Mouse (Mus musculus) intestine, embryonic 14.5 days (tissue): ENCODE data around the gene Tenm4. TPM values are rescaled to one million over a fixed set of nuclear protein-coding genes. Genes with fewer than 3 reads are reported as not detected.

Experiments used
- ATAC-seq: fragments of 200-750 bp; cut with Nextera tagmentation; replicated peaks from 2 replicates; pipeline ENCODE4 v1.8.0; 2017; ENCODE audit warnings: low read depth, moderate number of reproducible peaks, moderate TSS enrichment, moderate library complexity; ENCODE audit not compliant: low FRiP score, low TSS enrichment
- DNase-seq: peaks from one replicate; pipeline ENCODE4 v3.0.0-alpha.2; 2018; ENCODE audit warnings: low spot score
- H3K27ac ChIP-seq: fragments of 300-500 bp; sonication (generic); 2 replicates; pipeline ENCODE4 v1.5.1; 2014; ENCODE audit warnings: low read depth, mild to moderate bottlenecking, control low read depth
- H3K27me3 ChIP-seq: fragments of 300-500 bp; sonication (generic); replicated peaks from 2 replicates; pipeline ENCODE4 v1.6.1; 2014; ENCODE audit warnings: low read length, control low read depth; ENCODE audit not compliant: control insufficient read depth, insufficient read depth
- H3K36me3 ChIP-seq: fragments of 300-500 bp; sonication (generic); 2 replicates; pipeline ENCODE4 v1.6.1; 2014; ENCODE audit warnings: low read length, control low read depth; ENCODE audit not compliant: control insufficient read depth, insufficient read depth
- H3K4me1 ChIP-seq: fragments of 300-500 bp; sonication (generic); replicated peaks from 2 replicates; pipeline ENCODE4 v1.6.1; 2014; ENCODE audit warnings: low read length, control low read depth, mixed read lengths; ENCODE audit not compliant: control insufficient read depth, insufficient read depth
- H3K4me2 ChIP-seq: fragments of 300-500 bp; sonication (generic); 2 replicates; pipeline ENCODE4 v1.6.1; 2014; ENCODE audit warnings: low read length
- H3K4me3 ChIP-seq: fragments of 300-500 bp; sonication (generic); 2 replicates; pipeline ENCODE4 v1.5.1; 2014; ENCODE audit warnings: low read depth, low read length, control low read depth, mixed read lengths
- H3K9ac ChIP-seq: fragments of 300-500 bp; sonication (generic); 2 replicates; pipeline ENCODE4 v1.6.1; 2014; ENCODE audit warnings: mild to moderate bottlenecking, low read length
- H3K9me3 ChIP-seq: fragments of 300-500 bp; sonication (generic); 2 replicates; pipeline ENCODE4 v1.6.1; 2016; ENCODE audit warnings: low read length, control low read depth; ENCODE audit not compliant: control insufficient read depth
- WGBS: fragments of 180-500 bp; shearing (Covaris S2); extraction: QIAGEN DNeasy Blood & Tissue Kit; methylation state at CpG from one replicate; pipeline ENCODE4 v1.1.7; 2014; 5-methylcytosine and 5-hydroxymethylcytosine counted together
- polyA plus RNA-seq: library from polyadenylated mRNA; unstranded; fragments of >200 nt; fragmentation: Nextera tagmentation; extraction: Ambion mirVana; gene quantifications from 2 replicates; pipeline ENCODE4 v1.2.1, GENCODE M21; 2014

Gene Tenm4
- polyA plus RNA-seq, 1 experiment from 2014 or later: 36.5 TPM

DNA sequence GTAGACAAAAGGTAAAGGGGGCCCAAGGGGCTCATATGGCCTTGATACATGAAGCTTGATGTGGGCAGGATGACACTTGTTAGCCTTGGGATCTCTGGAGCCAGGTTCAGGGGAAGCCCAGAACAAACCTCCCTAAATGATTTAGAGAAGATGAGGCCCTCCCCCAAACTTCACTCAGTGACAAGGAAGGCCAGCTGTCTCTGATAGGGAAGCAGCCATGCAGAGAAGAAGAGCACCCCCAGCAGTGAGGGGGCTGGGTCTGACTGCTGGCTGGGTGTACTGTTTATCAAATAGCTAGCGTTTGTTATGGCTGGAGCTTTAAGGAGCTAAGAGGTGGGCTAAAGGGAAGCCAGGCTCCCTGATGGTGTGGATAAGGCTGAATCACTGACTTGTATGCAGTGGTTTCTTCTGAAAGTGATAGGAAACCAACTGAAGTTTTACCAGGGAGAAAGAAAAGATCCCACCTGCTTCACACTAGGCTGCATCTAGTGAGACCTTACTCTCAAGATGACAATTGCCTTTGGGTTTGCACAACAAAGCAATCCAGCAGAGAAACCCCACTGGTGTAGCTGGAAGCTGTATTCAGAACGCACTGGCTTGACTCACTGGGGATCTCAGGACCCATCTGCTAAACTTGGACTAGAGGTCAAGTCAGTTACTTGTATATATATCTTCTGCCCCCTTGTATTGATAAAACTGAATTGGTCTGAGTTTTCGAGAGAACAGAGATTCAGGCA, 392.5 kb downstream of the Tenm4 start:
- no peaks in the 10 kb centered on the region for H3K36me3 ChIP-seq
- H3K4me2 ChIP-seq: no peak overlapping the region
- H3K9me3 ChIP-seq: no peaks in the 10 kb centered on the region
- 42% methylated on average over 3 of the region's 3 CpGs for WGBS
- no peaks in the 10 kb centered on the region for H3K27me3 ChIP-seq
- no peak for DNase-seq
- ATAC-seq: no peak
- no peak overlapping the region for H3K9ac ChIP-seq
- peaks cover 13% of the 10 kb centered on the region for H3K4me1 ChIP-seq
- no peak overlapping the region for H3K4me3 ChIP-seq
- no peak overlapping the region for H3K27ac ChIP-seq

DNA sequence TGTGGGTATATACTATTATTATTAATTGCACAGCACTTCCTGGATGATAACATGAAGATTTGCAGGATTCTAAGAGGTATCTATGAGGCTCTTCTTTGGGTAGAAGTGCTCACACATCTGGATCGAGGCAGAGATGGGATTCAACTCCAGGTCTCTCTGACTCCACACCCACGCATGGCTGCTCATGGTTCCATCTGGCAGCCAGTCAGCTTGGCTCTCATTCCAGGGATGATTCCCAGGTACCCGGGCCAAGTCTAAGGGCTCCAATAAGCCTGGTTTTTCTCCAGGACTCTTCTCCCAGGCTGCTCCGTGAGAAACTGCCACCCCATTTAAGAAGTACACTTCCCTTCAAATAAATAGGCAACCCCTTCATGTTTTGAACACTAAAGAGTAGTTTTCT, 394.8 kb downstream of the Tenm4 start:
- H3K4me3 ChIP-seq: no peak overlapping the region
- H3K9me3 ChIP-seq: no peaks in the 10 kb centered on the region
- H3K4me2 ChIP-seq: no peak overlapping the region
- H3K4me1 ChIP-seq: peaks cover 13% of the 10 kb centered on the region
- H3K36me3 ChIP-seq: no peaks in the 10 kb centered on the region
- H3K9ac ChIP-seq: no peak overlapping the region
- ATAC-seq: 0 out of 2 replicates have a peak, but pooled peaks have one; percentile 27
- H3K27ac ChIP-seq: no peak overlapping the region
- 41% methylated on average over 4 of the region's 4 CpGs for WGBS
- H3K27me3 ChIP-seq: no peaks in the 10 kb centered on the region
- no peak for DNase-seq

DNA sequence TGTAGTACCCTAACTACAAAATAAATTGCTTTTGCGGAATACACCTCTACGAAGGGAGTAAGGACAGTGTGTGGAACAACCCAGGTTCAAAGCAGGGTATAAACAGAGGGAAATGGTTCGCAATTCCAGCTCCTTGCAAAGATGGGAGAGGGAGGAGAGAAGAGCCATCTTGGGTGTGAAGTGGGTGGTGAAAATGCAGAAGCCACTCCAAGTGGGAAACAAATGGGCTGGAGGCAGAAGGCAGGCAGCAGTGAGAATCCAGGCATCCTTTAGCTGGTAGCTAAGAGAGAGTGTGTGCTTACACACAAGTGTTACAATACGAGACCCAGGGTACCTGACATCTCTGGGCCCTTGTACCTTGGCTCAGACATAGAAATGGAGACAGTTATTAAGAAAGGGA, 395.2 kb downstream of the Tenm4 start:
- H3K9me3 ChIP-seq: no peaks in the 10 kb centered on the region
- H3K9ac ChIP-seq: no peak overlapping the region
- H3K4me1 ChIP-seq: peaks cover 13% of the 10 kb centered on the region
- no peaks in the 10 kb centered on the region for H3K27me3 ChIP-seq
- H3K27ac ChIP-seq: no peak overlapping the region
- 74% methylated on average over 4 of the region's 4 CpGs for WGBS
- no peaks in the 10 kb centered on the region for H3K36me3 ChIP-seq
- no peak for DNase-seq
- H3K4me2 ChIP-seq: no peak overlapping the region
- no peak overlapping the region for H3K4me3 ChIP-seq
- ATAC-seq: no peak

DNA sequence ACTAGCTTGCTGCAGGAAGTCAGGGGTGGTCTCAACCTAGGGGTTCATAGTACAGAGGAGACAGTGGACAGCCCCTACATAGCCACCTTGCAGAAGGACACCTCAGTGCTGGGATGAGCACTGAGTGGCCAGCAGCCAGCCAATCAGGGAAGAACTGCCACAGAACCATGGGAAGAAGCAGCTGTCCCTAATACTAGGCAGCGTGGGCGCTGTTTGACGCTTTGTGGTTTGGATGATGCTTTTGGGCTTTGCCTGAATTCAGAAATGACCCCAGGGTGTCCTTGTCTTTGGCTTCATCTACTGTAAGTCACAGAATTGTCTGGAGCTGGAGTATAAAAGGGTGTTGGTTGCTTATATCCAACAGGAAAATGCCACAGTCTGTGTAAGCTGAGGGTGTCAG, 397.0 kb downstream of the Tenm4 start:
- ATAC-seq (no peak), DNase-seq (no peak)
- H3K27me3 ChIP-seq: no peaks in the 10 kb centered on the region
- H3K4me1 ChIP-seq: peaks cover 10% of the 10 kb centered on the region
- no peaks in the 10 kb centered on the region for H3K9me3 ChIP-seq
- H3K4me3 ChIP-seq: no peak overlapping the region
- 85% methylated on average over 3 of the region's 3 CpGs for WGBS
- H3K36me3 ChIP-seq: no peaks in the 10 kb centered on the region
- no peak overlapping the region for H3K9ac ChIP-seq
- no peak overlapping the region for H3K4me2 ChIP-seq
- H3K27ac ChIP-seq: no peak overlapping the region

DNA sequence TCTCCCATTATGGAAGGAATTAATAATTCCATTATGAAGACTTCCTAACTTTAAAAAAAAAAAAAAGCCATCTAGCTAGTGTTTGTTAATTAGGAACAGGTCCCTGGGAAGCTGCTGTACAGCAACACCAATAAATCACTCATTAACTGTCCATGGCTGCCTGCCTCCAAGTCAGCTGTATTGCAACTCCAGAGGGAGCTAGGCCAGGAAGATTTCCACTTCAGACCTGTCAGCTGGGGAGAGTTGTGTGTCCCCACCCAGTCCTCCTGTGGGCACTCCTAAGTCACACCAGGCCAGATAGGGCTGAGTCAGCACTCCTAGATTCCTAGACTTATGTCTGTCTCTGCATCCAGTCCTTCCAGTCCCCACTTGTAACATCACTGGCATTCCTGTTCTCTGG, 399.9 kb downstream of the Tenm4 start:
- no peaks in the 10 kb centered on the region for H3K9me3 ChIP-seq
- no peaks in the 10 kb centered on the region for H3K27me3 ChIP-seq
- no peak overlapping the region for H3K9ac ChIP-seq
- no peak for DNase-seq
- H3K4me2 ChIP-seq: no peak overlapping the region
- ATAC-seq: no peak
- H3K4me3 ChIP-seq: no peak overlapping the region
- peaks cover 15% of the 10 kb centered on the region for H3K4me1 ChIP-seq
- H3K36me3 ChIP-seq: no peaks in the 10 kb centered on the region
- H3K27ac ChIP-seq: no peak overlapping the region

DNA sequence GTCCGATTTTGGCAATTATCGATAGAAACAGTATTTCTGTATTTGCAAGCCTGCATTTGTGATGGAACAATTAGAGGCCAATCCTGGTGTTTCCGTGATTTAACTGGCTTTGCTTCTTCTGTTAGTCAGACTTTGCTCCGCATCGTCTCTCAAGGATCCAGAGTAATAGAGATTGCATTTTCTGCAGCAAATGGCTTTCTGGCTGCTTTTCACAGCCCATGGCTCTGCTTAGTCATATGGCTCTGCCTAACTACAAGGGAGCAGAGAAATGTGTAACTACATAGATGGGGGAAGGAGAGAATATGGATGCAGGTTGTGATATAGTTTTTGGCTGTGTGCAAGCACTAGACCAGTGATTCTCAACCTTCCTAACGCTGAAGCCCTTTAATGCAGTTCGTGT, 401.9 kb downstream of the Tenm4 start:
- no peak overlapping the region for H3K9ac ChIP-seq
- H3K27me3 ChIP-seq: no peaks in the 10 kb centered on the region
- no peaks in the 10 kb centered on the region for H3K36me3 ChIP-seq
- 94% methylated on average over 7 of the region's 7 CpGs for WGBS
- no peaks in the 10 kb centered on the region for H3K9me3 ChIP-seq
- ATAC-seq: no peak
- no peak overlapping the region for H3K27ac ChIP-seq
- no peak overlapping the region for H3K4me3 ChIP-seq
- H3K4me1 ChIP-seq: peaks cover 15% of the 10 kb centered on the region
- H3K4me2 ChIP-seq: no peak overlapping the region
- no peak for DNase-seq

DNA sequence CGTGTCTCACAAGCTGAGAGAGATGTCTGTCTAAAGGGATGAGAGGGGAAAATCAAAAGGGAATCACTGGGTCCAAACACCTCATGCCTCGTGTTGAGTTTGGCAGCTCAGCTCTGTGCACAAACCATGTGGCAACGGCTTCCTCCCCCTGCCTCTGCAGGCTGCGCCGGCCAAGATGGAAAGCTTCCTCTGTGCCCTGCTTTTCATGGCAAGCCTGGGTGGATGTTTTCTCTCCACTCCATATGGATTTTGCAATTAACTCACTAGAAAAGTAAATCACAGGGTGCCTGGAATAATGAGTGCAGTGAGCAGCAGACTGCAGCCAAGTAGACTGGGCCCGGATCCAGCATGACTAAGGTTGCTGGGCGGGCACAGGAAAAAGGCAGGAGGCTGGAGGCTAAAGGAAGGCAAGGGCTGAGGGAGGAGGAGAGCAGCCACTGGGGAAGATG, 404.2 kb downstream of the Tenm4 start:
- ATAC-seq: peak; percentile 53; the same call in 1 of the 2 replicates
- peaks cover 15% of the 10 kb centered on the region for H3K4me1 ChIP-seq
- no peaks in the 10 kb centered on the region for H3K36me3 ChIP-seq
- H3K9ac ChIP-seq: no peak overlapping the region
- H3K27me3 ChIP-seq: no peaks in the 10 kb centered on the region
- no peak overlapping the region for H3K4me3 ChIP-seq
- no peaks in the 10 kb centered on the region for H3K9me3 ChIP-seq
- peak overlapping the region; percentile 34 for H3K27ac ChIP-seq
- peak; percentile 64 for DNase-seq
- 31% methylated on average over 7 of the region's 7 CpGs for WGBS
- no peak overlapping the region for H3K4me2 ChIP-seq

DNA sequence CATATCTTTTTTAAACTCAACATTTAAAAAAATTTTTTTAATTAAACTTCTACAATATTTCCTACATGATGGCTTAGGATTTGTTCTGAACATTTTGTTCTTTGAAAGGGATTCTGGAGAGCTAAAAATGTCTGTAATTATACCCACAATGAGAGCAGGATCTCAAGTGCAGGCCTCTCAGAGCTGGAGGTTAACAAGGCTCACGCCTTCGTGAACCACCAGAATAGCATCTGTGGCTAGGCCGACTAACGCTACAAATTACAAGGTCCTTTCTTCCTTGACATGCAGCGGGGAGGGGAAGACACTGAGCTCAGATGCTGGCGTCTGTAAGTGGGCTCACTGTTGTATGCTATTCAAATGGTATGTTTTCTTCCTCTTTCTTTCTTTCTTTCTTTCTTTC, 411.7 kb downstream of the Tenm4 start:
- Histone ChIP-seq H3K27me3 (no peaks in the 10 kb centered on the region), H3K9me3 (no peaks in the 10 kb centered on the region), H3K9ac (no peak overlapping the region), H3K36me3 (no peaks in the 10 kb centered on the region), H3K4me3 (no peak overlapping the region), H3K4me1 (0 out of 2 replicates have a peak, but pooled peaks cover 8% of the 10 kb centered on the region), H3K27ac (no peak overlapping the region), H3K4me2 (no peak overlapping the region)
- DNase-seq (no peak), ATAC-seq (no peak)
- 55% methylated on average over 6 of the region's 6 CpGs for WGBS

DNA sequence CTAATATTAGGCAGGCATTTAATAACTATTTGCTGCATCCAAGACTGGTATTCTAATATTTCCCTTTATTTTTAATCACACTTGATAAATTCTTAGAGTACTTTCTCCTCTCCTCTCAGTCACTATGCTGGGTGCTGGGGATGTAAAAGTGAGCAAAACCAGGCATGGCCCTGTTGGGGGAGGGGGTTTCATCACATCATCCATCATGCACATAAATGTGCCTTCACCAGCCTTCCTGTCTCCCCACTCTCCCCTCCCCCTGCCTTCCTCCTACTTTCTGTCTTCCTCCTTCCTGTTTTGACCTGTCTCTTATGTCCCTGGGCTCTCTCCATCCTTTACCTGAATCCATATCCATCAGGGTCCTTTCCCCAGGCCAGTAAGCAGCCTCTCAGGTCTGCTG, 416.4 kb downstream of the Tenm4 start:
- H3K4me1 ChIP-seq: 0 out of 2 replicates have a peak, but pooled peaks cover 9% of the 10 kb centered on the region
- H3K36me3 ChIP-seq: no peaks in the 10 kb centered on the region
- H3K9ac ChIP-seq: no peak overlapping the region
- DNase-seq: no peak
- H3K9me3 ChIP-seq: no peaks in the 10 kb centered on the region
- no peaks in the 10 kb centered on the region for H3K27me3 ChIP-seq
- ATAC-seq: no peak
- no peak overlapping the region for H3K4me2 ChIP-seq
- no peak overlapping the region for H3K27ac ChIP-seq
- H3K4me3 ChIP-seq: no peak overlapping the region
